Mouse (Mus musculus) natural killer cell, adult 2 months (primary cell): ENCODE results near the gene Pdcd1lg2.
"Not testable (repeated sequence)": the region's sequence is repeated elsewhere in the genome, so short reads cannot be mapped to it uniquely, and the experiment has no call there.

Source experiments
- DNase-seq, 2 experiments: peaks; one replicate each; pipeline ENCODE4 v3.0.0; 2022; ENCODE audit warnings: low spot score in 2 of 2

Gene Pdcd1lg2

GRCm38 (mm10) chr19:29383368-29383767 lies 27.4 kb upstream of the Pdcd1lg2 start:
- DNase-seq, result no peak

GRCm38 (mm10) chr19:29384412-29384811 lies 26.3 kb upstream of the Pdcd1lg2 start:
- DNase-seq, result no peak

GRCm38 (mm10) chr19:29384994-29385393 lies 25.7 kb upstream of the Pdcd1lg2 start:
- DNase-seq, result no peak

- no peak for DNase-seq
Measured at GRCm38 (mm10) chr19:29385822-29386221, 24.9 kb upstream of the Pdcd1lg2 start.

GRCm38 (mm10) chr19:29388818-29389217 lies 21.9 kb upstream of the Pdcd1lg2 start:
- no peak for DNase-seq

- DNase-seq, result no peak
Measured at GRCm38 (mm10) chr19:29390483-29390882, 20.2 kb upstream of the Pdcd1lg2 start.

- peak; percentile 49 to 62 for DNase-seq
Measured at GRCm38 (mm10) chr19:29391279-29391678, 19.4 kb upstream of the Pdcd1lg2 start.

GRCm38 (mm10) chr19:29393333-29393732 lies 17.4 kb upstream of the Pdcd1lg2 start:
- no peak for DNase-seq

GRCm38 (mm10) chr19:29394721-29395120 lies 16.0 kb upstream of the Pdcd1lg2 start:
- no peak for DNase-seq

GRCm38 (mm10) chr19:29396353-29396752 lies 14.4 kb upstream of the Pdcd1lg2 start:
- DNase-seq, result no peak

- peak; percentile 39 to 64 for DNase-seq
Measured at GRCm38 (mm10) chr19:29399786-29400185, 10.9 kb upstream of the Pdcd1lg2 start.

- DNase-seq, result no peak
Measured at GRCm38 (mm10) chr19:29400466-29400865, 10.3 kb upstream of the Pdcd1lg2 start.

GRCm38 (mm10) chr19:29402621-29403020 lies 8.1 kb upstream of the Pdcd1lg2 start:
- no peak for DNase-seq

- no peak for DNase-seq
Measured at GRCm38 (mm10) chr19:29403251-29403650, 7.5 kb upstream of the Pdcd1lg2 start.

- no peak for DNase-seq
Measured at GRCm38 (mm10) chr19:29405388-29405787, 5.3 kb upstream of the Pdcd1lg2 start.

- DNase-seq, result no peak
Measured at GRCm38 (mm10) chr19:29406042-29407017, 4.4 kb upstream of the Pdcd1lg2 start.

GRCm38 (mm10) chr19:29412476-29413420 lies 2.0 kb downstream of the Pdcd1lg2 start:
- DNase-seq, result no peak

GRCm38 (mm10) chr19:29414513-29414912 lies 3.8 kb downstream of the Pdcd1lg2 start:
- no peak for DNase-seq

- DNase-seq, result not testable (repeated sequence)
Measured at GRCm38 (mm10) chr19:29414917-29415316, 4.2 kb downstream of the Pdcd1lg2 start.

- no peak for DNase-seq
Measured at GRCm38 (mm10) chr19:29416393-29416902, 5.7 kb downstream of the Pdcd1lg2 start.

- no peak for DNase-seq
Measured at GRCm38 (mm10) chr19:29417188-29417587, 6.5 kb downstream of the Pdcd1lg2 start.

GRCm38 (mm10) chr19:29417894-29418293 lies 7.2 kb downstream of the Pdcd1lg2 start:
- peak; percentile 36 to 52 for DNase-seq
